Mouse (Mus musculus) kidney, embryonic 16.5 days (tissue): ENCODE data around the gene Gstp1. TPM values are rescaled to one million over a fixed set of nuclear protein-coding genes. Genes with fewer than 3 reads are reported as not detected.
A peak's percentile ranks its signal among the peaks of the same experiment; 100 is the strongest.

Experiments
- ATAC-seq: fragments of 200-750 bp; cut with Nextera tagmentation; 2 replicates; pipeline ENCODE4 v1.8.0; 2017; ENCODE audit warnings: moderate TSS enrichment; ENCODE audit not compliant: low FRiP score, low TSS enrichment
- H3K27ac ChIP-seq: fragments of 300-500 bp; sonication (generic); 2 replicates; pipeline ENCODE4 v1.5.1; 2014; ENCODE audit warnings: low read length
- H3K27me3 ChIP-seq: fragments of 300-500 bp; sonication (generic); 2 replicates; pipeline ENCODE4 v1.6.1; 2014; ENCODE audit warnings: low read length, control low read depth, mixed read lengths; ENCODE audit not compliant: insufficient read depth
- H3K36me3 ChIP-seq: fragments of 300-500 bp; sonication (generic); 2 replicates; pipeline ENCODE4 v1.6.1; 2014; ENCODE audit warnings: low read length, control low read depth, mixed read lengths; ENCODE audit not compliant: insufficient read depth
- H3K4me1 ChIP-seq: fragments of 300-500 bp; sonication (generic); 2 replicates; pipeline ENCODE4 v1.6.1; 2014; ENCODE audit warnings: low read length, control low read depth, mixed read lengths; ENCODE audit not compliant: insufficient read depth
- H3K4me2 ChIP-seq: fragments of 300-500 bp; sonication (generic); replicated peaks from 2 replicates; pipeline ENCODE4 v1.6.1; 2014; ENCODE audit warnings: low read depth, low read length
- H3K4me3 ChIP-seq: fragments of 300-500 bp; sonication (generic); 2 replicates; pipeline ENCODE4 v1.5.1; 2014; ENCODE audit warnings: mild to moderate bottlenecking, low read length
- H3K9ac ChIP-seq: fragments of 300-500 bp; sonication (generic); replicated peaks from 2 replicates; pipeline ENCODE4 v1.6.1; 2014; ENCODE audit warnings: low read length
- H3K9me3 ChIP-seq: fragments of 300-500 bp; sonication (generic); 2 replicates; pipeline ENCODE4 v1.6.1; 2016; ENCODE audit warnings: low read length, control low read depth
- WGBS: fragments of 180-500 bp; shearing (Covaris S2); extraction: QIAGEN DNeasy Blood & Tissue Kit; methylation state at CpG from one replicate; pipeline ENCODE4 v1.1.7; 2014; 5-methylcytosine and 5-hydroxymethylcytosine counted together
- polyA plus RNA-seq: library from polyadenylated mRNA; unstranded; fragments of >200 nt; fragmentation: Nextera tagmentation; extraction: Ambion mirVana; gene quantifications from 2 replicates; pipeline ENCODE4 v1.2.1, GENCODE M21; 2015

Gstp1 gene
- polyA plus RNA-seq, 1 experiment from 2014 or later, result 526 TPM

DNA sequence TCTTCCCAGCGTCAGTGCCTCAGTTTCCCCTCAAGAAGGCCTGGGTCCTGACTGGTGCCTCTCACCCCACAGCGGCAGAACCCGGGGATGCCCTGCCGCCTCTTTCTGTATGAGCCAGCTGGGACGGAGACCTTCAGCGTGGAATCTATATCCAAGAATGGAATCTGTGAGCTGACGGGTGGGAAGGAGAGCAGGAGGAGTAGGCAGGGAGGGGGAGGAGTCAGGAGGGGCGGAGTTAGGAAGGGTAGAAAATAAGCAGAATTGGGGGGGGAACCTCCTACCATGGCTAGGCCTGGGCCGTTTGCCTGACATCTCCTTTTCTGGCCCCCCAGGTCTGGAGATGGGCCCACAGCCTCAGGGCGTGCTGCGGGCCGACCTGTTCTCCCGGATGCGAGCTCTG lies 49.7 kb downstream of the Gstp1 start:
- Histone ChIP-seq H3K4me3 (no peak overlapping the region), H3K4me1 (peaks cover 42% of the 10 kb centered on the region), H3K4me2 (no peak overlapping the region), H3K9ac (no peak overlapping the region), H3K9me3 (no peaks in the 10 kb centered on the region), H3K27me3 (no peaks in the 10 kb centered on the region), H3K36me3 (0 out of 2 replicates have a peak, but pooled peaks cover 3% of the 10 kb centered on the region), H3K27ac (no peak overlapping the region)
- ATAC-seq, result no peak
- whole genome bisulfite sequencing, result 87% methylated on average over 14 of the region's 14 CpGs

GRCm38 (mm10) chr19:3986334-3986733 lies 51.5 kb downstream of the Gstp1 start, which contains the start of gene Acy3:
Gene Acy3 (plus strand): TSS chr19:3986570.
- Histone ChIP-seq H3K4me3 (peak within 1 kb of the TSS; percentile 14; the same call in 1 of the 2 replicates), H3K36me3 (0 out of 2 replicates have a peak, but pooled peaks cover 3% of the 10 kb centered on the region), H3K9ac (peak within 1 kb of the TSS; percentile 53), H3K4me1 (peaks cover 42% of the 10 kb centered on the region), H3K4me2 (peak within 1 kb of the TSS; percentile 43), H3K27ac (peak within 1 kb of the TSS; percentile 92), H3K9me3 (no peaks in the 10 kb centered on the region), H3K27me3 (no peaks in the 10 kb centered on the region)
- peak; percentile 73 for ATAC-seq
- WGBS, result 2% methylated on average over 8 of the region's 8 CpGs

Other genes starting within 250 kb of the Gstp1 start
- 58.0 and 65.6 TPM in 2 replicates for gene Chka, start 186.2 kb downstream of the Gstp1 start, polyA plus RNA-seq
- 56.1 and 62.7 TPM in 2 replicates for gene Tcirg1, start 130.9 kb downstream of the Gstp1 start, polyA plus RNA-seq
- 365 and 401 TPM in 2 replicates for gene Ndufs8, start 125.2 kb downstream of the Gstp1 start, polyA plus RNA-seq
- gene Aldh3b1, start 108.2 kb downstream of the Gstp1 start, polyA plus RNA-seq, result 3.9 and 5.1 TPM in 2 replicates
- 19.4 and 23.1 TPM in 2 replicates for gene Unc93b1, start 102.8 kb downstream of the Gstp1 start, polyA plus RNA-seq
- gene Aldh3b3, start 79.3 kb downstream of the Gstp1 start, polyA plus RNA-seq, result not detected in 2 replicates
- gene Aldh3b2, start 65.7 kb downstream of the Gstp1 start, polyA plus RNA-seq, result 3.7 and 5.1 TPM in 2 replicates
- 44.8 and 47.5 TPM in 2 replicates for gene Acy3, start 51.4 kb downstream of the Gstp1 start, polyA plus RNA-seq
- gene Tbx10, start 45.2 kb downstream of the Gstp1 start, polyA plus RNA-seq, result 1.5 TPM in 2 replicates
- 36.2 and 39.8 TPM in 2 replicates for gene Nudt8, start 37.4 kb downstream of the Gstp1 start, polyA plus RNA-seq
- 3.9 and 5.2 TPM in 2 replicates for gene Gm49405, start 37.4 kb downstream of the Gstp1 start, polyA plus RNA-seq
- 5.3 and 6.1 TPM in 2 replicates for gene Doc2g, start 34.7 kb downstream of the Gstp1 start, polyA plus RNA-seq
- 261 and 285 TPM in 2 replicates for gene Ndufv1, start 25.2 kb downstream of the Gstp1 start, polyA plus RNA-seq
- 2.5 and 9.6 TPM in 2 replicates for gene Gstp2, start 8.0 kb upstream of the Gstp1 start, polyA plus RNA-seq
- gene Gstp3, start 21.6 kb upstream of the Gstp1 start, polyA plus RNA-seq, result 0.36 and 0.49 TPM in 2 replicates
- gene Cabp2, start 43.6 kb upstream of the Gstp1 start, polyA plus RNA-seq, result 0.21 and 0.96 TPM in 2 replicates
- gene Cdk2ap2, start 59.2 kb upstream of the Gstp1 start, polyA plus RNA-seq, result 135 and 138 TPM in 2 replicates
- gene Pitpnm1, start 62.0 kb upstream of the Gstp1 start, polyA plus RNA-seq, result 20.0 and 22.2 TPM in 2 replicates
- gene Aip, start 87.9 kb upstream of the Gstp1 start, polyA plus RNA-seq, result 115 and 120 TPM in 2 replicates
- not detected in 2 replicates for gene Gpr152, start 101.8 kb upstream of the Gstp1 start, polyA plus RNA-seq
- 0.14 and 0.21 TPM in 2 replicates for gene Cabp4, start 106.0 kb upstream of the Gstp1 start, polyA plus RNA-seq
- 201 and 218 TPM in 2 replicates for gene Coro1b, start 110.6 kb upstream of the Gstp1 start, polyA plus RNA-seq
- 0.49 and 1.1 TPM in 2 replicates for gene Ptprcap, start 115.6 kb upstream of the Gstp1 start, polyA plus RNA-seq
- 62.9 and 63.7 TPM in 2 replicates for gene Rps6kb2, start 125.4 kb upstream of the Gstp1 start, polyA plus RNA-seq
- gene Carns1, start 137.5 kb upstream of the Gstp1 start, polyA plus RNA-seq, result 2.9 and 3.3 TPM in 2 replicates
- gene Tbc1d10c, start 153.3 kb upstream of the Gstp1 start, polyA plus RNA-seq, result 2.5 and 3.1 TPM in 2 replicates
- 1,050 and 1,120 TPM in 2 replicates for gene Ppp1ca, start 154.1 kb upstream of the Gstp1 start, polyA plus RNA-seq
- gene Rad9a, start 163.7 kb upstream of the Gstp1 start, polyA plus RNA-seq, result 39.4 and 39.9 TPM in 2 replicates
- gene Clcf1, start 176.3 kb upstream of the Gstp1 start, polyA plus RNA-seq, result 6.8 and 7.5 TPM in 2 replicates
- gene AC109138.7, start 176.4 kb upstream of the Gstp1 start, polyA plus RNA-seq, result not detected in 2 replicates
- gene Pold4, start 193.9 kb upstream of the Gstp1 start, polyA plus RNA-seq, result 34.2 and 36.3 TPM in 2 replicates
- 22.9 and 24.3 TPM in 2 replicates for gene Ssh3, start 231.2 kb upstream of the Gstp1 start, polyA plus RNA-seq
- 7.4 and 9.0 TPM in 2 replicates for gene Ankrd13d, start 245.2 kb upstream of the Gstp1 start, polyA plus RNA-seq